Comparison of ENCODE assay signal across 24 mouse cellular contexts in genomic region chr1:83527803-83528202, GRCm38 (mm10).
"Had no signal": no experiment of that assay in that cellular context is flagged by ENCODE, and none has a peak within 500 bp of the region (broad histone marks: within the 10 kb centered on the region; RNA-seq: fewer than 3 reads in every experiment).

No protein-coding gene starts in this region.

- H3K4me3 ChIP-seq: heart, embryonic 10.5 days; heart, embryonic 12.5 days; hindbrain, embryonic 10.5 days; hindbrain, embryonic 12.5 days; intestine, embryonic 15.5 days; limb, embryonic 13.5 days; limb, embryonic 15.5 days; liver, embryonic 12.5 days had no signal

- H3K27ac ChIP-seq: heart, embryonic 10.5 days; hindbrain, embryonic 10.5 days; hindbrain, embryonic 12.5 days; hindbrain, embryonic 14.5 days; intestine, embryonic 15.5 days; limb, embryonic 13.5 days; limb, embryonic 15.5 days; liver, embryonic 12.5 days; liver, embryonic 14.5 days had no signal

- H3K36me3 ChIP-seq: heart, embryonic 10.5 days; heart, embryonic 12.5 days; hindbrain, embryonic 10.5 days; hindbrain, embryonic 12.5 days; intestine, embryonic 15.5 days; limb, embryonic 13.5 days; limb, embryonic 15.5 days; liver, embryonic 12.5 days had no signal

- ATAC-seq: hindbrain, embryonic 16.5 days; inflammation-experienced regulatory T-cells, adult 6 months; intestine, embryonic 15.5 days; intestine, postnatal 0 days; liver, embryonic 12.5 days had no signal

- H3K4me1 ChIP-seq: heart, embryonic 10.5 days; heart, embryonic 12.5 days; hindbrain, embryonic 10.5 days; hindbrain, embryonic 12.5 days; intestine, embryonic 15.5 days; limb, embryonic 13.5 days; limb, embryonic 15.5 days; liver, embryonic 12.5 days had no signal

- H3K27me3 ChIP-seq: heart, embryonic 12.5 days; hindbrain, embryonic 12.5 days; intestine, embryonic 15.5 days; limb, embryonic 13.5 days; limb, embryonic 15.5 days; liver, embryonic 12.5 days had no signal

- H3K9me3 ChIP-seq: heart, embryonic 10.5 days; heart, embryonic 12.5 days; hindbrain, embryonic 10.5 days; hindbrain, embryonic 12.5 days; intestine, embryonic 15.5 days; limb, embryonic 13.5 days; limb, embryonic 15.5 days; liver, embryonic 12.5 days had no signal

- DNase-seq: gastrocnemius, postnatal 25 days; heart, adult 18-20 months; heart, postnatal 10 days; heart, postnatal 4 days; kidney, adult 18-20 months; kidney, adult 8-10 months; kidney, postnatal 10 days; kidney, postnatal 25 days; layer of hippocampus, adult 9-11 months; layer of hippocampus, postnatal 36 days; left cerebral cortex, postnatal 4 days had no signal

- H3K9ac ChIP-seq: heart, embryonic 12.5 days; hindbrain, embryonic 12.5 days; hindbrain, embryonic 14.5 days; intestine, embryonic 15.5 days; limb, embryonic 13.5 days; limb, embryonic 15.5 days; liver, embryonic 12.5 days; liver, embryonic 14.5 days had no signal

- H3K4me2 ChIP-seq: heart, embryonic 12.5 days; hindbrain, embryonic 12.5 days; hindbrain, embryonic 14.5 days; intestine, embryonic 15.5 days; limb, embryonic 13.5 days; limb, embryonic 15.5 days; liver, embryonic 12.5 days had no signal
